Mouse (Mus musculus): ENCODE results near the gene Ift52. TPM values are rescaled to one million over a fixed set of nuclear protein-coding genes. Genes with fewer than 3 reads are reported as not detected.

Gene Ift52
- polyA plus RNA-seq, 1 experiment from 2014 or later = 20.6 TPM

DNA sequence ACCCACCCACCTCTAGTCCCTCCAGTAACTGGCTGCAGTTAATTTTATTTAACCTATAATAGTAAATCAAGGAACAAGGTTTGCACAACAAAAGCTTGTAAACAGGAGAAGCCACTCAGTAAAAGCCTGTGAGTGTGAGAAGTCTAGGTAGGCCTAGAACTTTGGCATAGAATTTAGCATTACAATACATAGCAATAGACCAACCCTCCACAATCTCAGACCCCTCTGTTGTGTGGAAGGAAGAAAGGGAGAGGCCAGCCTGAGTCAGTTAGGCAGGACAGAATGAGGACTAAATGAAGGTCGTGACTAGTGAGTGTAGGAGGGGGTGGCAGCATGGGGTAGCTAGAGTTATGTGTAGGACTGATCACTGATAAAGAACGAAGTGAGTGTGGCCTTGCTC, 14.6 kb downstream of the Ift52 start:
- H3K9me3 ChIP-seq (replicated peaks) = no peaks in the 10 kb centered on the region
- no peaks in the 10 kb centered on the region for H3K27me3 ChIP-seq
- H3K9ac ChIP-seq = no peak overlapping the region
- DNase-seq = no peak
- no peak for ATAC-seq (ENCODE audit: low read depth)
- H3K36me3 ChIP-seq = peaks cover 71% of the 10 kb centered on the region
- H3K4me3 ChIP-seq (replicated peaks) = no peak overlapping the region
- H3K4me1 ChIP-seq (replicated peaks) = no peaks in the 10 kb centered on the region
- WGBS (ENCODE audit: insufficient replicate concordance) = 65% methylated on average over 2 of the region's 2 CpGs
- no peak overlapping the region for H3K4me2 ChIP-seq
- no peak overlapping the region for H3K27ac ChIP-seq

- H3K9me3 ChIP-seq (replicated peaks) = no peaks in the 10 kb centered on the region
- WGBS (ENCODE audit: insufficient replicate concordance) = 40% methylated on average over 4 of the region's 4 CpGs
- no peak overlapping the region for H3K27ac ChIP-seq
- no peak overlapping the region for H3K4me3 ChIP-seq (replicated peaks)
- no peak for ATAC-seq (ENCODE audit: low read depth)
- no peak for DNase-seq
- no peaks in the 10 kb centered on the region for H3K4me1 ChIP-seq (replicated peaks)
- H3K36me3 ChIP-seq = peaks cover 71% of the 10 kb centered on the region
- no peaks in the 10 kb centered on the region for H3K27me3 ChIP-seq
- H3K4me2 ChIP-seq = no peak overlapping the region
- H3K9ac ChIP-seq = no peak overlapping the region
Observed at GRCm38 (mm10) chr2:163032622-163033021, 15.5 kb downstream of the Ift52 start.

- no peak overlapping the region for H3K4me2 ChIP-seq
- WGBS (ENCODE audit: insufficient replicate concordance) = 55% methylated on average over 7 of the region's 7 CpGs
- DNase-seq (no peak), ATAC-seq (ENCODE audit: low read depth) (peak; percentile 53; the same call in 1 of the 2 replicates)
- no peak overlapping the region for H3K27ac ChIP-seq
- peaks cover 76% of the 10 kb centered on the region for H3K36me3 ChIP-seq
- no peaks in the 10 kb centered on the region for H3K4me1 ChIP-seq (replicated peaks)
- H3K27me3 ChIP-seq = no peaks in the 10 kb centered on the region
- no peaks in the 10 kb centered on the region for H3K9me3 ChIP-seq (replicated peaks)
- no peak overlapping the region for H3K9ac ChIP-seq
- no peak overlapping the region for H3K4me3 ChIP-seq (replicated peaks)
Observed at GRCm38 (mm10) chr2:163039940-163040339, 22.8 kb downstream of the Ift52 start.

DNA sequence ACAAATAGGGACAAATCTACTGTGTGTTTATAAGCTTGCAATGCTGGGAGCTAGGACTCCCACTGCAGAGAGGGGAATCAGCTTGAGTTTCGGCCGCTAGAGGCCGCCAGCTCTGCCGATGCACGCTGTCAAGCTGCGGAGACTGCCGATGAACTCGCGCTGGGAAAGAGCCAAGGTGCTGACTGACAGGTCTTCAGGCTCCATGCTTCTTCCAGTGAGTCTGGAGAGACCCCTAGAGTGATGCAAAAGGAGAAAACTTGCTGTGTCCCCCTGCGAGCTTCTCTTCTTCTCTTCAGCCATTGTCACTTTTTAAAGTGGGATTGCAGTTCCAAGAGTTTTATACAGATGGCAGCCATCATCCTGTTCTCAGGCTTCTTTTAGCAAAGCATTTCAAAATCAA, 31.0 kb downstream of the Ift52 start:
- Histone ChIP-seq H3K4me2 (peak overlapping the region; percentile 43), H3K27ac (no peak overlapping the region), H3K27me3 (no peaks in the 10 kb centered on the region), H3K36me3 (peaks cover 34% of the 10 kb centered on the region), H3K9me3 (replicated peaks) (no peaks in the 10 kb centered on the region), H3K4me3 (replicated peaks) (no peak overlapping the region; the same call in 1 of the 2 replicates), H3K4me1 (replicated peaks) (peaks cover 12% of the 10 kb centered on the region), H3K9ac (no peak overlapping the region)
- DNase-seq = peak; percentile 17
- 2% methylated on average over 10 of the region's 10 CpGs for WGBS (ENCODE audit: insufficient replicate concordance)
- peak; percentile 72 for ATAC-seq (ENCODE audit: low read depth)

DNA sequence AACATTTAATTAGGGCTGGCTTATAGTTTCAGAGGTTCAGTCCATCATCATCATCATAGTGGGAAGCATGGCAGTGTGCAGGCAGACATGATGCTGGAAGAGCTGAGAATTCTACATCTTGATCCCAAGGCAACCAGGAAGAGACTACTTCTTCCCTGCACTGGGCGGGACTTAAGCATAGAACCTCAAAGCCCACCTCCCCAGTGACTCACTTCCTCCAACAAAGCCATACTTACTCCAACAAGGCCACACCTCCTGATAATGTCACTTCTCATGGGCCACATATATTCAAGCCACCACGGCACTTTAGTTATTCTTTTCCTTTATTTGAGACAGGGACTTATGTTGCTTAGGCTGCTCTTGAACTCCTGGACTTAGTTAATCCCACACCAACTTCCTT, 32.0 kb downstream of the Ift52 start:
- WGBS (ENCODE audit: insufficient replicate concordance) = 78% methylated on average over 2 of the region's 2 CpGs
- H3K4me3 ChIP-seq (replicated peaks) = no peak overlapping the region
- DNase-seq (no peak), ATAC-seq (ENCODE audit: low read depth) (no peak)
- no peak overlapping the region for H3K27ac ChIP-seq
- H3K27me3 ChIP-seq = no peaks in the 10 kb centered on the region
- H3K4me2 ChIP-seq = no peak overlapping the region
- no peaks in the 10 kb centered on the region for H3K9me3 ChIP-seq (replicated peaks)
- H3K4me1 ChIP-seq (replicated peaks) = peaks cover 21% of the 10 kb centered on the region
- H3K36me3 ChIP-seq = peaks cover 25% of the 10 kb centered on the region
- no peak overlapping the region for H3K9ac ChIP-seq

- ATAC-seq (ENCODE audit: low read depth) (no peak), DNase-seq (no peak)
- H3K27me3 ChIP-seq = no peaks in the 10 kb centered on the region
- H3K4me2 ChIP-seq = no peak overlapping the region
- no peak overlapping the region for H3K27ac ChIP-seq
- H3K36me3 ChIP-seq = peaks cover 4% of the 10 kb centered on the region
- no peak overlapping the region for H3K9ac ChIP-seq
- 70% methylated on average over 1 of the region's 1 CpGs for WGBS (ENCODE audit: insufficient replicate concordance)
- H3K9me3 ChIP-seq (replicated peaks) = no peaks in the 10 kb centered on the region
- peaks cover 39% of the 10 kb centered on the region for H3K4me1 ChIP-seq (replicated peaks)
- no peak overlapping the region for H3K4me3 ChIP-seq (replicated peaks)
Observed at GRCm38 (mm10) chr2:163051691-163052090, 34.5 kb downstream of the Ift52 start.

DNA sequence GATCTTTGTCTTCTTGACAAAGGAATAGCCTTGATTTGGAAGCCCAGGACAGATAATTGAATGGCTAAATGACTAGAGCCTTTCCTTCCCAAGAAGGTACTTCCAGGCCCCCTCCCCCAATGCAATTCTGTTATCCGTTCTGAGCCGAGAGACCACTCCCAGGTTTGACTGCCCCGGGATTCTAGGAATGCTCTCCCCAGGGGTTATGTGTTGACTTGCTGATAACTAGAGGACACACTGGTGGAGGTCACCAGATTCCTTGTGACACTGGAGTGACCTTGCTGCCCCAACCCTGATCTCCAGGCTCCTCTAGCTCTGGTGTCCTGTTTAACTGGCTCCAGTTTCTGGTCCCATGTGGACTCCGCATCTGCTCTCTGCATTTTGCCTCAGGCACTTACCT, 34.9 kb downstream of the Ift52 start:
- Histone ChIP-seq H3K9me3 (replicated peaks) (no peaks in the 10 kb centered on the region), H3K4me1 (replicated peaks) (peaks cover 43% of the 10 kb centered on the region), H3K4me2 (no peak overlapping the region), H3K27ac (no peak overlapping the region), H3K9ac (no peak overlapping the region), H3K36me3 (peaks cover 1% of the 10 kb centered on the region; the same call in 1 of the 2 replicates), H3K27me3 (no peaks in the 10 kb centered on the region), H3K4me3 (replicated peaks) (no peak overlapping the region)
- ATAC-seq (ENCODE audit: low read depth) = no peak
- WGBS (ENCODE audit: insufficient replicate concordance) = 56% methylated on average over 4 of the region's 4 CpGs
- no peak for DNase-seq

DNA sequence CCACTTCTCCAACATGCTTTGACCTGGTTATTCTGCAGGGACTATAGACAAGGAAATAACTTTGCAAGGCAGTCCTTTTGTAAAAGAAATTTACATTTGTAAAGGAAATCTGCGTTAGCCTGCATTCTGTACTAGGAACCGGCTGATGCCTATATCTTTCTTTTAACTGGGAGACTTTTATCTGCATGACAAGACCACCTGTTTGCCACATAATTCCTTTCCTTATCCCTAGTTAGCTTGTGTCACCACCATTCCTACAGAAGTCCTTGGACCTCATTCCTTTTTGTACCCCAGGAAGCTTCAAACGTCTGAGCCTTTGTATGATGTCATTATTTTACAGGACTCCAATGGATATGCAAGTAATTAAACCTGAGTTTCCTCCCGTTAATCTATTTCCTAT, 35.7 kb downstream of the Ift52 start:
- H3K9me3 ChIP-seq (replicated peaks) = no peaks in the 10 kb centered on the region
- H3K4me2 ChIP-seq = no peak overlapping the region
- ATAC-seq (ENCODE audit: low read depth) (no peak), DNase-seq (no peak)
- H3K4me1 ChIP-seq (replicated peaks) = peaks cover 49% of the 10 kb centered on the region
- no peak overlapping the region for H3K27ac ChIP-seq
- no peak overlapping the region for H3K9ac ChIP-seq
- no peaks in the 10 kb centered on the region for H3K27me3 ChIP-seq
- no peak overlapping the region for H3K4me3 ChIP-seq (replicated peaks)
- H3K36me3 ChIP-seq = peaks cover 6% of the 10 kb centered on the region; the same call in 1 of the 2 replicates
- 72% methylated on average over 4 of the region's 4 CpGs for WGBS (ENCODE audit: insufficient replicate concordance)

DNA sequence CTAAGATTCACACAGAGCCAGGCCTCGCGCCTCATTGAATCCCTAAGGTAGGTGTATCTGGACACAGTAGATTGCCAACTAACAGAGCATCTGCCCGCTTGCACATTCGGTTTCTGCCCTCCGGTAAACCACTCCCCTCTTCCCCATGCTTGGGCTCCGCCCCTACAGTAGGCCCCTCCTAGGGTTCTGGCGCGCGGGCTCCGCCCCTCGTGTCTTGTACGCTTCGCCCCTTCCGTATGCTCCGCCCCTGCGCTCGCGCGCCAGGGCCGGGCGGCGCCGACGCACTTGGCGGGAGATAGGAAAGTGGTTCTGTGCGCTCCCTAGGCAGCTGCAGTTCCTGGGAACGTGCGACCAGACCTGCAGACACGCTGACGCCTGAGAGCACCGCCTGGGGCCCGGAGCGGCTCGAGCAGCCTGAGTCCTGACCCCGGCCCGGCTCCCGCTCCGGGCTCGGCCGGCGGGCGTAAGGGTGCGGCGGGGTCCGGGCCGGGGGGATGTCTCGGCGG, 37.2 kb downstream of the Ift52 start, which contains the start of gene Mybl2:
Gene Mybl2 (plus strand): TSS at position 353 of the 506 bp plus-strand sequence.
- Histone ChIP-seq H3K4me2 (peak within 1 kb of the TSS; percentile 99), H3K4me3 (replicated peaks) (peak within 1 kb of the TSS; percentile 94), H3K36me3 (peaks cover 21% of the 10 kb centered on the region), H3K4me1 (replicated peaks) (peaks cover 62% of the 10 kb centered on the region), H3K9ac (peak within 1 kb of the TSS; percentile 94), H3K9me3 (replicated peaks) (no peaks in the 10 kb centered on the region), H3K27me3 (no peaks in the 10 kb centered on the region), H3K27ac (peak within 1 kb of the TSS; percentile 86)
- DNase-seq (peak; percentile 99), ATAC-seq (ENCODE audit: low read depth) (peak; percentile 97)
- WGBS (ENCODE audit: insufficient replicate concordance) = under 1% methylated on average over 48 of the region's 48 CpGs

DNA sequence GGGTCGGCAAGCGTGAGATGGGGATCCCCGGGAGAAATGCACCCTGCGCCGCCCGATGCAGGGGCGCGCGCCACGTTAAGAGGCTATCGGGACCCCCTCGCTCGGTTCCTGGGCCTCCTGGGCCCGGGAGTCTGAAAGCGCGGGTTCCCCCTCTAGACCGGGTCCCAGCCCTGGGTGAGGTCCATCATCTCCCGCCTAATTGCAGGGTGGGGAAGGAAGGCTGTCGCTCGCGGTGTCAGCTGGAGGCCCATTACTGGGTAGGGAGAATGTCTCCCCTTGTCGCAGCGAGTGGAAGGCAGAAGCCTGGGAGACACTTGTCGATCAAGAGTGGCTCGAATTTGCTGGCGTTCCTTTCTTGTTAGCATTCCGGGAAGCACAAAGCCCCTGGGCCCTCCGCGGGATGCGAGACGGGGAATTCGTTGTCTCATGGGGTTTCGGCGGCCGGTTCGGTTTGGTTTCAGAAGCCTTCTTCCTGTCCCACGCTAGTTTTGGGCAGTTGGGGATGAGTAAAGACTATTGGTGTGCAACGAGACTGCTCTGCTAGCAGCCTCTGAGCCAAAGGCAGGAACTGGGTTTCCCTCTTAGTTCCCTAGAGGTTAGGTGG, 37.8 kb downstream of the Ift52 start:
- H3K4me1 ChIP-seq (replicated peaks) = peaks cover 68% of the 10 kb centered on the region
- no peaks in the 10 kb centered on the region for H3K9me3 ChIP-seq (replicated peaks)
- WGBS (ENCODE audit: insufficient replicate concordance) = 0% methylated on average over 38 of the region's 38 CpGs
- H3K4me2 ChIP-seq = peak overlapping the region; percentile 99
- H3K36me3 ChIP-seq = peaks cover 27% of the 10 kb centered on the region
- peak overlapping the region; percentile 94 for H3K9ac ChIP-seq
- H3K27ac ChIP-seq = peak overlapping the region; percentile 86
- peak; percentile 26 for DNase-seq
- H3K4me3 ChIP-seq (replicated peaks) = peak overlapping the region; percentile 94
- H3K27me3 ChIP-seq = no peaks in the 10 kb centered on the region
- peak; percentile 57 for ATAC-seq (ENCODE audit: low read depth)

GRCm38 (mm10) chr2:163055715-163056114, 38.6 kb downstream of the Ift52 start:
- Histone ChIP-seq H3K4me2 (peak overlapping the region; percentile 99), H3K27ac (0 out of 2 replicates have a peak overlapping the region, but pooled peaks have one; percentile 48), H3K36me3 (peaks cover 33% of the 10 kb centered on the region), H3K4me1 (replicated peaks) (peaks cover 74% of the 10 kb centered on the region), H3K9me3 (replicated peaks) (no peaks in the 10 kb centered on the region), H3K9ac (peak overlapping the region; percentile 94), H3K4me3 (replicated peaks) (peak overlapping the region; percentile 94), H3K27me3 (no peaks in the 10 kb centered on the region)
- WGBS (ENCODE audit: insufficient replicate concordance) = 21% methylated on average over 5 of the region's 5 CpGs
- ATAC-seq (ENCODE audit: low read depth) (no peak), DNase-seq (no peak)

DNA sequence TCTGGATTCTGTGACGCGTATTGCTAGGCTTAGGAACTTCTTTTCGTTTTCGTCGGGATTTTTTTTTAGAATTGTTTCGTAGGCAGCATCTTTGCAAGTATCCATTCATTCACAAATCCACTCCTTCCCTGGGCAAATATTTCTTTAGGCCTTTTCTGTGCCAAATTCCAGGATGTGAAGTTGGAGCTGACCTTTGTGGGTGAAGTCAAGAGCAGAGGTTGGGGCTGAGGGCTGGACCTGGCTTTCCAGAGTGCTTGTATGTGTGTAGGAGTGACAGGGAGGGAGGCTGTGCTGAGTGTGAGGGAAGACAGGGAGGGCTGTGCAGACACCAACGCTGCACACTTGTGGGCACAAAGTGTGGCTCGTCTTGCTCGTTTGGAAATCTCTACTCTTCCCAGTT, 39.4 kb downstream of the Ift52 start:
- H3K9ac ChIP-seq = peak overlapping the region; percentile 94
- no peak for DNase-seq
- H3K4me1 ChIP-seq (replicated peaks) = peaks cover 80% of the 10 kb centered on the region
- peak overlapping the region; percentile 48; the same call in 1 of the 2 replicates for H3K27ac ChIP-seq
- no peaks in the 10 kb centered on the region for H3K27me3 ChIP-seq
- H3K4me3 ChIP-seq (replicated peaks) = peak overlapping the region; percentile 94
- H3K4me2 ChIP-seq = peak overlapping the region; percentile 99
- no peak for ATAC-seq (ENCODE audit: low read depth)
- H3K36me3 ChIP-seq = peaks cover 41% of the 10 kb centered on the region
- no peaks in the 10 kb centered on the region for H3K9me3 ChIP-seq (replicated peaks)
- 83% methylated on average over 9 of the region's 9 CpGs for WGBS (ENCODE audit: insufficient replicate concordance)

Measured in liver, embryonic 13.5 days (tissue).